Mouse (Mus musculus) olfactory bulb, adult 2 months (tissue): ENCODE results near the gene Arhgef3. TPM values are rescaled to one million over a fixed set of nuclear protein-coding genes. Genes with fewer than 3 reads are reported as not detected.

Source experiments
- H3K27ac ChIP-seq: fragments of 200-500 bp; 2 replicates; pipeline ENCODE4 v1.5.1; 2012; ENCODE audit warnings: low read depth, low read length; ENCODE audit not compliant: insufficient read depth
- H3K4me1 ChIP-seq: fragments of 200-500 bp; 2 replicates; pipeline ENCODE4 v1.6.1; 2012; ENCODE audit warnings: low read length; ENCODE audit not compliant: control insufficient read depth, insufficient read depth
- H3K4me3 ChIP-seq: fragments of 200-500 bp; 2 replicates; pipeline ENCODE4 v1.5.1; 2012; ENCODE audit warnings: mild to moderate bottlenecking, low read depth, low read length, moderate library complexity; ENCODE audit not compliant: insufficient read depth
- CTCF ChIP-seq: fragments of 200-500 bp; IDR thresholded peaks from 2 replicates; pipeline ENCODE4 v1.5.1; 2012; ENCODE audit warnings: low read depth, mild to moderate bottlenecking, low read length, moderate library complexity; ENCODE audit not compliant: insufficient read depth
- POLR2A ChIP-seq: fragments of 200-500 bp; IDR thresholded peaks from 2 replicates; pipeline ENCODE4 v1.6.1; 2012; ENCODE audit warnings: mild to moderate bottlenecking, low read depth, low read length, moderate library complexity; ENCODE audit not compliant: insufficient read depth
- WGBS: fragments of 180-500 bp; shearing (Covaris S2); methylation state at CpG from one replicate; pipeline ENCODE4 v1.1.7; 2018; 5-methylcytosine and 5-hydroxymethylcytosine counted together
- polyA plus RNA-seq: library from polyadenylated mRNA; stranded (reverse); fragments of >200 nt; gene quantifications from 2 replicates; pipeline ENCODE4 v1.2.4, GENCODE M21; 2012; ENCODE audit warnings: low replicate concordance; ENCODE audit not compliant: missing spikeins, insufficient read depth, insufficient read length

Arhgef3 gene
- polyA plus RNA-seq, 1 experiment, result not detected

GRCm38 (mm10) chr14:27177800-27178559 is 63.3 kb downstream of the Arhgef3 start:
- peaks cover 6% of the 10 kb centered on the region for H3K4me1 ChIP-seq
- no peak overlapping the region for H3K27ac ChIP-seq
- TF ChIP-seq POLR2A (no peak), CTCF (no peak)
- 82% methylated on average over 8 of the region's 8 CpGs for WGBS
- no peak overlapping the region for H3K4me3 ChIP-seq

DNA sequence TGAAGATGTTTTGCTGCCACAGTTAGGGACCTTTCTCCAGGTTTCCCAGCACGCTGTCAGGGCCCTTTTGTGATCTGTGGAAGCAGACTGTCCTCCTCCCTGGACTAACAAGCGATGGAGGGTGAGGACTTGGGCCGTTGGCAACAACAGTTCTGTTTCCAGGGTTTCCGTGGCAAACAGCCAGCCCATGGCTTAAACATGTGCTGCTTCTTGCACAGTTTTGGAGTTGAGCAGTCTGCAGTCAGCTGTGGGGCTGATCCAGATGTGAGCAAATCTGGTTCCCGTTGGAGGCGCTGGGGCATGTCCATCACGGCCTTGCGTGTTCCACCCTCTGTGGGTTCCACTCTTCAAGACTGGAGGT is 63.8 kb downstream of the Arhgef3 start:
- 44% methylated on average over 8 of the region's 8 CpGs for WGBS
- Histone ChIP-seq H3K4me1 (peaks cover 6% of the 10 kb centered on the region), H3K27ac (no peak overlapping the region), H3K4me3 (no peak overlapping the region)
- no peak for TF ChIP-seq CTCF
- TF ChIP-seq POLR2A, result no peak

DNA sequence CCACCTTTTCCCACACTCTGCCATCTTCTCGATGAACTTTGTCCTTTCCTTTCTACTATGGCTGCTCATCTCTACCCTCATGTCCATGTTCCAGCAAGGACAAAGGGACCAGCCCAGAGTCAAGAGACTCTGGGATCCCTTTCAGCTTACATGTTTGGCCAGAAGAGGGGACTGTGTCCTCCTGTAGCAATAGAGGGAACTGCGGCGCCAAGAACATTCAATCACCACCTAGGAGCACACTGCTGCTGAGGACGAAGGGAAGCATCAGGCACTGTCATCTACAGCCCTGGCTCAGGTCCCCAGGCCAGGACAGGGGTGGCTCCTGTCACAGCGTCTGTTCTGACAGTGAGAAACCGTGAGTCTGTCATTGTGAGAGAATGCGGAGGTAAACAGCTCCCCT is 65.1 kb downstream of the Arhgef3 start:
- 94% methylated on average over 7 of the region's 7 CpGs for WGBS
- TF ChIP-seq CTCF, result no peak
- no peak for TF ChIP-seq POLR2A
- no peak overlapping the region for H3K27ac ChIP-seq
- no peak overlapping the region for H3K4me3 ChIP-seq
- H3K4me1 ChIP-seq, result peaks cover 6% of the 10 kb centered on the region

DNA sequence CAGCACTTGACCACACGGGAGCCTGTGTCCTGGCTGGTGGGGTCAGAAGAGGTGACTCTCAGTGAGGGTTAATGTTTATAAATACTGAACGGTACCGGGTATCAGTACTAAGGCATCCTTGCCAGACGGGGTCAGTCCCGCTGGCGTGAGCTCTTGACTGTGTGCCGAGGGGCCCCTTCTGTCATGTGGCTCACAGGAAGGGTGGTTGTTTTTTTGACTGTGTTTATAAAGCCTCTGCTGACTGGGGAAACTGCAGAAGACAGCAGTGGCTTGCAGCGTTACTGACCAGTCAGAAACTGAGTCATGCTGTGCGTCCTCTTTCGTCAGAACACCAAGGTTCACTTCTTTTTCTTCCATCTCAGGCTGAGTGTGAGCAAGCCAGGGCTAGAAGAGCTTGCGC is 67.4 kb downstream of the Arhgef3 start:
- peaks cover 6% of the 10 kb centered on the region for H3K4me1 ChIP-seq
- 73% methylated on average over 11 of the region's 11 CpGs for WGBS
- H3K27ac ChIP-seq, result no peak overlapping the region
- TF ChIP-seq POLR2A (no peak), CTCF (no peak)
- H3K4me3 ChIP-seq, result no peak overlapping the region

- Histone ChIP-seq H3K27ac (no peak overlapping the region), H3K4me1 (peaks cover 6% of the 10 kb centered on the region), H3K4me3 (no peak overlapping the region)
- TF ChIP-seq POLR2A (no peak), CTCF (no peak)
- WGBS, result 75% methylated on average over 11 of the region's 11 CpGs
Measured at GRCm38 (mm10) chr14:27182646-27183438, 68.1 kb downstream of the Arhgef3 start.

- H3K27ac ChIP-seq, result no peak overlapping the region
- no peak overlapping the region for H3K4me3 ChIP-seq
- H3K4me1 ChIP-seq, result peaks cover 2% of the 10 kb centered on the region; the same call in 1 of the 2 replicates
- TF ChIP-seq CTCF, result peak; percentile 32; the same call in 1 of the 2 replicates
- TF ChIP-seq POLR2A, result no peak
- WGBS, result 68% methylated on average over 16 of the region's 16 CpGs
Measured at GRCm38 (mm10) chr14:27183501-27184230, 69.0 kb downstream of the Arhgef3 start.

DNA sequence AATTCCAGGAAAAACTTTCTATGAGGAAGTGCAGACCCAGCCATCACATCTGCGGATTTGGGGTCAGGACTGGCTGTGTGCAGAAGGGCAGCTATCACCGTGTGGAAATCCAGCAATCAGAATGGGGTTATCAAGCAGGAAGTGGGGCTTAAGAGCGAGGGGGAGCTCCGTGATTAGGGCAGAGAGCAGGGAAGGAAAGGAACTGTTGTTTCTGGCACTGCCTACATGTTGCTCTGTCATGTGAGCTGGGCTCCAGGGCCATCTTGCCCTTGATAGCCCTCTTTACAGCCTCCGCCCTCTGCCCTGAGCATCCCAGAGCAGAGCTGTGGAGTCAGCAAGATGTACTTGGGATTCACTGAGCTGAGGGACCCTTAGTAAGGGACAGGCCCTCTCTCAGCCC is 71.2 kb downstream of the Arhgef3 start:
- Histone ChIP-seq H3K4me1 (no peaks in the 10 kb centered on the region), H3K27ac (no peak overlapping the region), H3K4me3 (no peak overlapping the region)
- TF ChIP-seq POLR2A, result no peak
- TF ChIP-seq CTCF, result no peak
- 85% methylated on average over 5 of the region's 5 CpGs for WGBS

- WGBS, result 80% methylated on average over 4 of the region's 4 CpGs
- Histone ChIP-seq H3K4me1 (no peaks in the 10 kb centered on the region), H3K4me3 (no peak overlapping the region), H3K27ac (no peak overlapping the region)
- TF ChIP-seq CTCF (no peak), POLR2A (no peak)
Measured at GRCm38 (mm10) chr14:27186596-27186995, 71.9 kb downstream of the Arhgef3 start.
